Mouse (Mus musculus) G1E (cell line): ENCODE measurements at regions not wholly inside any gene's neighbourhood (a gene's known extent, or its start where the extent isn't known, plus 50 kb on each side); places are given as distances from the start of the nearest gene placed in this dataset.

Source experiments
- CTCF ChIP-seq: IDR thresholded peaks from 2 replicates; pipeline ENCODE4 v1.5.1; 2012; ENCODE audit warnings: low read depth, low read length, inconsistent platforms, mixed read lengths
- GATA1 ChIP-seq: IDR thresholded peaks from 2 replicates; pipeline ENCODE4 v1.6.1; 2012; ENCODE audit warnings: borderline replicate concordance, low read length, inconsistent platforms, mixed read lengths
- GATA2 ChIP-seq: IDR thresholded peaks from 2 replicates; pipeline ENCODE4 v1.6.1; 2012; ENCODE audit warnings: low read depth, low read length, inconsistent platforms, borderline replicate concordance
- TAL1 ChIP-seq: conservative IDR thresholded peaks from 2 replicates; pipeline ENCODE4 v1.6.1; 2012; ENCODE audit warnings: low read depth, low read length, inconsistent platforms, mixed read lengths

DNA sequence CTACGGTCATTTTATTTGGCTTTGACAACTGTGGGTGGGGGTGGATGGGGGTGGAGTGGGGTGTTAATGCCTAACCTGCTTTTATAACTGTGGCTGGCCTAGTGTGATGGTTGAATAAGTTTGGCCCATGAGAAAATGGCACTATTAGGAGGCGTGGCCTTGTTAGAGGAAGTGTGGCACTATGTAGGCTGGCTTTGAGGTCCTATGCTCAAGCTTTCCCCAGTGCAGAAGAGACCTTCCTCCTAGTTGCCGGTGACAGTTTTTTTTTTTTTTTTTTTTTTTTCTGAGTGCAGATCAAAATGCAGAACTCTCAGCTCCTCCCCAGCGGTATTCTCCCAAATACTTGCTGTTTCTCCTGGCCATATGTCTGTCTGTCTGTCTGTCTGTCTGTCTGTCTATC, 404.6 kb upstream of the Smim15 start:
- TF ChIP-seq CTCF (no peak), TAL1 (no peak), GATA1 (no peak), GATA2 (no peak)
